ENCODE assay signal across 9 mouse cellular contexts in genomic region chr1:58156747-58157146, GRCm38 (mm10). TPM values are rescaled to one million over a fixed set of nuclear protein-coding genes. Genes with fewer than 3 reads are reported as not detected.
A peak's percentile ranks its signal among the peaks of the same experiment; 100 is the strongest.
DNase-seq lines count a peak whose midpoint lies in the region; ATAC-seq and TF ChIP-seq lines count a peak whose summit lies in the region.
"Had no signal": no experiment of that assay in that cellular context is flagged by ENCODE, and none has a peak within 500 bp of the region (broad histone marks: within the 10 kb centered on the region; RNA-seq: fewer than 3 reads in every experiment).

No protein-coding gene starts in this region.

- DNase-seq in heart, postnatal 4 days = peak; percentile 71
- peak; percentile 50 for DNase-seq in left cerebral cortex, postnatal 4 days
- peak; percentile 47 for DNase-seq in retina, postnatal 1 day

- H3K9ac ChIP-seq in intestine, postnatal 0 days (ENCODE audit: low read depth, low read length) = no peak overlapping the region
- H3K9ac ChIP-seq in intestine, embryonic 15.5 days = no peak overlapping the region
- H3K9ac ChIP-seq: embryonic facial prominence, embryonic 12.5 days had no signal

- no peaks in the 10 kb centered on the region for H3K27me3 ChIP-seq in intestine, postnatal 0 days (replicated peaks; ENCODE audit: control insufficient read depth, insufficient read depth, low read length)
- no peaks in the 10 kb centered on the region for H3K27me3 ChIP-seq in intestine, embryonic 15.5 days (replicated peaks)
- H3K27me3 ChIP-seq in E14TG2a.4 (ENCODE audit: insufficient read depth, low read length) = no peaks in the 10 kb centered on the region
- H3K27me3 ChIP-seq: embryonic facial prominence, embryonic 12.5 days had no signal

- WGBS in intestine, postnatal 0 days = 51% methylated on average over 5 of the region's 5 CpGs
- WGBS in intestine, embryonic 15.5 days = 50% methylated on average over 5 of the region's 5 CpGs
- 49% methylated on average over 5 of the region's 5 CpGs for WGBS in bone marrow, adult 2 months

- H3K4me1 ChIP-seq in intestine, postnatal 0 days (replicated peaks; ENCODE audit: control insufficient read depth, insufficient read depth, low read length) = no peaks in the 10 kb centered on the region
- H3K4me1 ChIP-seq in intestine, embryonic 15.5 days (replicated peaks) = no peaks in the 10 kb centered on the region
- H3K4me1 ChIP-seq in E14TG2a.4 (replicated peaks; ENCODE audit: low read depth, low read length) = no peaks in the 10 kb centered on the region
- no peaks in the 10 kb centered on the region for H3K4me1 ChIP-seq in bone marrow, adult 2 months (ENCODE audit: control insufficient read depth, insufficient read depth, low read length)
- H3K4me1 ChIP-seq: embryonic facial prominence, embryonic 12.5 days had no signal

- no peak for TF ChIP-seq POLR2A in bone marrow, adult 2 months (IDR thresholded peaks at IDR 0.05; ENCODE audit: borderline replicate concordance, control insufficient read depth, low read depth, low read length)

- no peak overlapping the region for H3K4me3 ChIP-seq in intestine, postnatal 0 days (ENCODE audit: low read depth, low read length)
- no peak overlapping the region for H3K4me3 ChIP-seq in intestine, embryonic 15.5 days (replicated peaks)
- H3K4me3 ChIP-seq in E14TG2a.4 (replicated peaks; ENCODE audit: low read length) = no peak overlapping the region
- H3K4me3 ChIP-seq in bone marrow, adult 2 months (replicated peaks; ENCODE audit: control insufficient read depth, low read depth, low read length) = no peak overlapping the region
- H3K4me3 ChIP-seq: embryonic facial prominence, embryonic 12.5 days had no signal

- intact Hi-C loops in left cerebral cortex, postnatal 4 days (cut with DNase I) = loop anchor here (5.0 kb wide), 1 partner anchor 116 kb away; no protein-coding TSS in a partner anchor

- ATAC-seq in intestine, postnatal 0 days = no peak
- ATAC-seq in intestine, embryonic 15.5 days = no peak
- no peak for ATAC-seq in monocyte, adult 5-6 weeks (replicated peaks; ENCODE audit: insufficient number of reproducible peaks, low FRiP score, low TSS enrichment, poor library complexity, severe bottlenecking)

- no peak overlapping the region for H3K4me2 ChIP-seq in intestine, postnatal 0 days (replicated peaks; ENCODE audit: low read depth)
- H3K4me2 ChIP-seq in intestine, embryonic 15.5 days (replicated peaks) = no peak overlapping the region
- H3K4me2 ChIP-seq: embryonic facial prominence, embryonic 12.5 days had no signal

- no peak overlapping the region for H3K27ac ChIP-seq in intestine, postnatal 0 days (ENCODE audit: low read depth, low read length)
- H3K27ac ChIP-seq in intestine, embryonic 15.5 days = no peak overlapping the region
- H3K27ac ChIP-seq in bone marrow, adult 2 months (ENCODE audit: control insufficient read depth, insufficient read depth, low read depth, low read length, poor library complexity) = no peak overlapping the region
- H3K27ac ChIP-seq: embryonic facial prominence, embryonic 12.5 days had no signal

- no peaks in the 10 kb centered on the region for H3K9me3 ChIP-seq in intestine, postnatal 0 days (ENCODE audit: control insufficient read depth)
- H3K9me3 ChIP-seq in intestine, embryonic 15.5 days = no peaks in the 10 kb centered on the region
- H3K9me3 ChIP-seq in E14TG2a.4 (ENCODE audit: low read length) = no peaks in the 10 kb centered on the region
- H3K9me3 ChIP-seq: embryonic facial prominence, embryonic 12.5 days had no signal

- TF ChIP-seq CTCF in intestine, postnatal 0 days (IDR thresholded peaks at IDR 0.05; ENCODE audit: low read depth) = peak; percentile 86
- peak; percentile 32; the same call in 1 of the 2 replicates for TF ChIP-seq CTCF in E14TG2a.4 (conservative IDR thresholded peaks at IDR 0.05; ENCODE audit: low read length)
- peak; percentile 56; the same call in 1 of the 2 replicates for TF ChIP-seq CTCF in bone marrow, adult 2 months (IDR thresholded peaks at IDR 0.05; ENCODE audit: control insufficient read depth, insufficient read depth, low read length)

- no peaks in the 10 kb centered on the region for H3K36me3 ChIP-seq in intestine, postnatal 0 days (ENCODE audit: control insufficient read depth, insufficient read depth)
- H3K36me3 ChIP-seq in intestine, embryonic 15.5 days = no peaks in the 10 kb centered on the region
- no peaks in the 10 kb centered on the region for H3K36me3 ChIP-seq in E14TG2a.4 (ENCODE audit: insufficient read depth, low read length)
- H3K36me3 ChIP-seq: embryonic facial prominence, embryonic 12.5 days had no signal

RNA-seq across cellular contexts. Expression of gene Aox3, which starts 43.8 kb away (rescaled TPM):
- polyA plus RNA-seq in intestine, postnatal 0 days (2015; fragmentation: Nextera tagmentation; extraction: Ambion mirVana) = 0.16 and 0.47 TPM in 2 replicates
- 0.52 and 0.82 TPM in 2 replicates for polyA plus RNA-seq in intestine, embryonic 15.5 days (2015; fragmentation: Nextera tagmentation; extraction: Ambion mirVana)
- 1.5 TPM in 1 of 2 replicates, not detected in the other for polyA plus RNA-seq in bone marrow, adult 2 months (2011; ENCODE audit: insufficient read depth, insufficient read length, low replicate concordance, missing spikeins)
- total RNA-seq in heart, postnatal 4 days (2021) = under 1 TPM; 0.14 to 0.26 TPM
- 1 to 10 TPM; 1.1 to 1.3 TPM for total RNA-seq in left cerebral cortex, postnatal 4 days (2021)
- 1.3 to 8.5 TPM (median 3.5 TPM) in 3 replicates for total RNA-seq in monocyte, adult 5-6 weeks (2017)

RNA-seq across cellular contexts. Expression of gene Aox4, which starts 53.5 kb away (rescaled TPM):
- polyA plus RNA-seq in intestine, postnatal 0 days (2015; fragmentation: Nextera tagmentation; extraction: Ambion mirVana) = not detected in 2 replicates
- polyA plus RNA-seq in intestine, embryonic 15.5 days (2015; fragmentation: Nextera tagmentation; extraction: Ambion mirVana) = 0.04 and 0.05 TPM in 2 replicates
- not detected in 2 replicates for polyA plus RNA-seq in bone marrow, adult 2 months (2011; ENCODE audit: insufficient read depth, insufficient read length, low replicate concordance, missing spikeins)
- not detected for total RNA-seq in heart, postnatal 4 days (2021)
- 10 to 100 TPM; 18.3 to 23.4 TPM for total RNA-seq in left cerebral cortex, postnatal 4 days (2021)
- total RNA-seq in monocyte, adult 5-6 weeks (2017) = not detected in 3 replicates

Comparison
In these comparisons a context has a peak if more than half of its experiments do, and no peak if none do; other contexts are left out.
1. CTCF ChIP-seq: peak in every context shown above with its lines; median percentile 86 in intestine, postnatal 0 days; 56 in bone marrow, adult 2 months; 32 in E14TG2a.4.
2. RNA of gene Aox4, which starts 53.5 kb away (total RNA-seq): 18.3 to 23.4 TPM in left cerebral cortex, postnatal 4 days; not detected in heart, postnatal 4 days and not detected in monocyte, adult 5-6 weeks; every median in the first group is over 10 times any median in the second.
3. Peak in every context shown above with its lines, with median percentiles within 50 percentile points of each other: DNase-seq.